Mouse (Mus musculus) CH12.LX (cell line): Measurements from ENCODE around the gene Pogz. TPM values are rescaled to one million over a fixed set of nuclear protein-coding genes. Genes with fewer than 3 reads are reported as not detected.

Source experiments
- DNase-seq: peaks from one replicate; pipeline ENCODE4 v3.0.0-alpha.2; 2013; ENCODE audit errors: extremely low read depth
- H3K27ac ChIP-seq: 2 replicates; pipeline ENCODE4 v1.5.1; 2012; ENCODE audit warnings: low read depth, mild to moderate bottlenecking, control low read depth, moderate library complexity; ENCODE audit not compliant: insufficient read depth
- H3K27me3 ChIP-seq: replicated peaks from 2 replicates; pipeline ENCODE3; 2012; ENCODE audit warnings: inconsistent platforms
- H3K36me3 ChIP-seq, 2 experiments: replicated peaks in 1 of 2; 2 replicates each; pipeline versions ENCODE3 to v1.6.1; 2012; ENCODE audit warnings: inconsistent platforms in 1 of 2, low read length in 1 of 2, mild to moderate bottlenecking in 1 of 2, mixed read lengths in 1 of 2, moderate library complexity in 1 of 2; ENCODE audit not compliant: control insufficient read depth in 1 of 2, insufficient read depth in 1 of 2
- H3K4me1 ChIP-seq, 2 experiments: 2 replicates each; pipeline ENCODE4 v1.6.1; 2012; ENCODE audit warnings: inconsistent platforms in 1 of 2, moderate library complexity in 1 of 2; ENCODE audit not compliant: insufficient read depth in 2 of 2, control insufficient read depth in 1 of 2
- H3K4me2 ChIP-seq: 2 replicates; pipeline ENCODE4 v1.6.1; 2012; ENCODE audit warnings: low read depth, mild to moderate bottlenecking, control low read depth; ENCODE audit not compliant: poor library complexity, insufficient read depth, severe bottlenecking
- H3K4me3 ChIP-seq, 3 experiments: fragments of 150-350 bp in 1 of 3; sonication (generic) in 1 of 3; replicated peaks in 1 of 3; 2 replicates each; pipeline versions ENCODE3 to v1.5.1; 2011 to 2012; ENCODE audit warnings: low read depth in 2 of 3, low read length in 2 of 3, mild to moderate bottlenecking in 2 of 3, moderate library complexity in 2 of 3, control low read depth in 1 of 3, improper control_type of control experiment in 1 of 3, inconsistent platforms in 1 of 3, mixed read lengths in 1 of 3; ENCODE audit not compliant: poor library complexity in 1 of 3
- H3K79me2 ChIP-seq: replicated peaks from 2 replicates; pipeline ENCODE4 v1.6.1; 2012; ENCODE audit warnings: mild to moderate bottlenecking, moderate library complexity; ENCODE audit not compliant: control insufficient read depth, poor library complexity, insufficient read depth, severe bottlenecking; ENCODE audit errors: extremely low read depth
- H3K9ac ChIP-seq: 2 replicates; pipeline ENCODE4 v1.6.1; 2012; ENCODE audit warnings: low read depth, mild to moderate bottlenecking, control low read depth, moderate library complexity; ENCODE audit not compliant: insufficient read depth
- H3K9me3 ChIP-seq: replicated peaks from 2 replicates; pipeline ENCODE3; 2012; ENCODE audit warnings: low read length, inconsistent platforms, mixed read lengths
- CHD2 ChIP-seq: IDR thresholded peaks from 2 replicates; pipeline ENCODE4 v1.6.1; 2011; ENCODE audit warnings: low read length, improper control_type of control experiment
- CTCF ChIP-seq, 2 experiments: IDR thresholded peaks in 1 of 2; conservative IDR thresholded peaks in 1 of 2; 2 replicates each; pipeline ENCODE4 v1.5.1; 2011 to 2012; ENCODE audit warnings: low read depth in 2 of 2, low read length in 2 of 2, improper control_type of control experiment in 1 of 2, inconsistent platforms in 1 of 2, mild to moderate bottlenecking in 1 of 2, moderate library complexity in 1 of 2
- IRF4 ChIP-seq: IDR thresholded peaks from 2 replicates; pipeline ENCODE4 v1.6.1; 2014; ENCODE audit warnings: low read depth, mild to moderate bottlenecking, inconsistent platforms, low read length, improper control_type of control experiment
- JUND ChIP-seq: conservative IDR thresholded peaks from 2 replicates; pipeline ENCODE4 v1.6.1; 2011; ENCODE audit warnings: low read depth, low read length, improper control_type of control experiment
- NRF1 ChIP-seq: IDR thresholded peaks from 2 replicates; pipeline ENCODE4 v1.6.1; 2014; ENCODE audit warnings: low read depth, mild to moderate bottlenecking, inconsistent platforms, low read length, improper control_type of control experiment, moderate library complexity
- RAD21 ChIP-seq: IDR thresholded peaks from 2 replicates; pipeline ENCODE4 v1.6.1; 2011; ENCODE audit warnings: low read depth, mild to moderate bottlenecking, low read length, improper control_type of control experiment, moderate library complexity
- RCOR1 ChIP-seq: conservative IDR thresholded peaks from 2 replicates; pipeline ENCODE4 v1.6.1; 2012; ENCODE audit warnings: low read depth, mild to moderate bottlenecking, inconsistent platforms, low read length, improper control_type of control experiment
- SIN3A ChIP-seq: IDR thresholded peaks from 2 replicates; pipeline ENCODE4 v1.6.1; 2012; ENCODE audit warnings: low read length, improper control_type of control experiment, inconsistent platforms
- SMC3 ChIP-seq: IDR thresholded peaks from 2 replicates; pipeline ENCODE4 v1.6.1; 2011; ENCODE audit warnings: low read depth, low read length, improper control_type of control experiment
- USF1 ChIP-seq: IDR thresholded peaks from 2 replicates; pipeline ENCODE4 v1.6.1; 2014; ENCODE audit warnings: low read depth, mild to moderate bottlenecking, inconsistent platforms, low read length, improper control_type of control experiment
- USF2 ChIP-seq: conservative IDR thresholded peaks from 2 replicates; pipeline ENCODE4 v1.6.1; 2011; ENCODE audit warnings: low read depth, low read length, improper control_type of control experiment
- ZC3H11A ChIP-seq: IDR thresholded peaks from 2 replicates; pipeline ENCODE4 v1.6.1; 2012; ENCODE audit warnings: low read depth, mild to moderate bottlenecking, inconsistent platforms, low read length, improper control_type of control experiment
- ZMIZ1 ChIP-seq: IDR thresholded peaks from 2 replicates; pipeline ENCODE4 v1.6.1; 2012; ENCODE audit warnings: low read depth, mild to moderate bottlenecking, inconsistent platforms, low read length, improper control_type of control experiment
- ZNF384 ChIP-seq: IDR thresholded peaks from 2 replicates; pipeline ENCODE4 v1.6.1; 2012; ENCODE audit warnings: low read depth, low read length, improper control_type of control experiment, inconsistent platforms
- dilution Hi-C: fragments of 300-500 bp; cut with MboI; formaldehyde crosslinking; loops from 2 replicates; pipeline ENCODE4 v1.14.3; 2020; ENCODE audit warnings: low sequenced_read_pairs; ENCODE audit not compliant: extremely low pct_unique_long_range_greater_than_20kb, extremely low pct_ligation_motif_present
- in situ Hi-C: fragments of 300-500 bp; cut with MboI; formaldehyde crosslinking; loops from 3 replicates; pipeline ENCODE4 v1.14.3; 2019; ENCODE audit warnings: low sequenced_read_pairs, low pct_ligation_motif_present, low pct_unique_long_range_greater_than_20kb, mixed read lengths
- polyA plus RNA-seq: library from polyadenylated mRNA; unstranded; fragments of >175 nt; gene quantifications from 2 replicates; pipeline ENCODE4 v1.2.1, GENCODE M21; 2012; ENCODE audit warnings: low read depth; ENCODE audit not compliant: insufficient read length
- total RNA-seq, 2 experiments: library from RNA; depleted of rRNA; stranded (reverse); fragments of 300-350 nt in 1 of 2; fragments of >200 nt in 1 of 2; gene quantifications; 2 replicates each; pipeline ENCODE4 v1.2.3; 2012 to 2014

Gene Pogz
- total and polyA plus RNA-seq, 3 experiments = 7.7 to 23.4 (median 10.1) TPM

DNA sequence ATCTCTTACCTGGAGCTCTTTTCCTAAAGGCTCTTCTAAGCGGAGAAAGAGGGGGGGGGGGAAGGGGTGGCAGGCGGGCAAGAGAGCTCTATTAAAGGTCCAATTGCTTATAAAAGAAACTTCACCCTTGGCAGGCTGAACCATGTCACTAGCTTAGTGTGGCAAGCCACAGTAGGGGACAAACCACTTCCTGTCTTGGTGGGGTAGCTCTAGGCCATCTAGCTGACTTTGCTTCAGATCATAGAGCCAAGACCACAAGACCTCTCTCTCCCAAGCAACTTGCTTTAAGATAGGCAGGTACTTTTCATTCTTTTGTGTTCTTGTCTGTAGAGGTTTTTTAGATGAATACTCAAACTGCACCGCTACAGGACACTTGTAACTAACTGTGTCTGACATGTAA lies 14.4 kb downstream of the Pogz start:
- H3K9me3 ChIP-seq = no peaks in the 10 kb centered on the region
- peak; percentile 38 for DNase-seq
- TF ChIP-seq SMC3 = no peak
- no peak for TF ChIP-seq ZC3H11A
- TF ChIP-seq ZNF384 = no peak
- no peak for TF ChIP-seq CTCF (conservative IDR thresholded peaks at IDR 0.05 in 1 of 2, IDR thresholded peaks at IDR 0.05 in 1 of 2; ENCODE audit: low read depth in 2 of 2, low read length in 2 of 2)
- TF ChIP-seq RCOR1 = no peak
- no peak for TF ChIP-seq JUND
- peaks cover 0 to 45% of the 10 kb centered on the region in 2 experiments; a peak in 2 of 4 replicates for H3K4me1 ChIP-seq
- in situ Hi-C loops = no loop called here
- H3K4me3 ChIP-seq = no peak overlapping the region
- peaks cover 16 to 35% of the 10 kb centered on the region in 2 experiments for H3K36me3 ChIP-seq
- no peak overlapping the region for H3K27ac ChIP-seq
- H3K79me2 ChIP-seq = peaks cover 39% of the 10 kb centered on the region
- no peak overlapping the region for H3K4me2 ChIP-seq
- no peak overlapping the region for H3K9ac ChIP-seq
- dilution Hi-C loops = no loop called here
- H3K27me3 ChIP-seq = no peaks in the 10 kb centered on the region

DNA sequence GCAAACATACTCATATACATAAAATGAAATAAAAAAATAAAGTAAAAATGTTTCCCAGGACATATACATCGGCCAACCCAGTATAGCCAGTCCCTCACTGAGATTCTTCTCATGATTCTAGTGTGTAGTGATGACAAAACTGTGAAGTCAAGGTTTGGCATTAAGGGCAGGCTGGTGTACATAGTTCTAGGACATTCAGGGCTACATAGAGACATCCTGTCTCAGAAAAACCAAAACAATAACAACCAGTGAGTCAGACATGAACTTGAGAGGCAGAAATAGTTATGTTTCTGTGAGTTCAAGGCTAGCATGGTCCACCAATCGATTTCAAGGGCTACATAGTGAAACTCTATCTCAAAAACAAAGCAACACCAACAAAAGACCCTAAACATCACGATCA lies 14.8 kb downstream of the Pogz start:
- H3K27me3 ChIP-seq = no peaks in the 10 kb centered on the region
- no peak for DNase-seq
- H3K4me1 ChIP-seq = peaks cover 0 to 40% of the 10 kb centered on the region in 2 experiments; a peak in 2 of 4 replicates
- dilution Hi-C loops = no loop called here
- H3K4me2 ChIP-seq = no peak overlapping the region
- in situ Hi-C loops = no loop called here
- H3K4me3 ChIP-seq = no peak overlapping the region
- peaks cover 19 to 40% of the 10 kb centered on the region in 2 experiments for H3K36me3 ChIP-seq
- peaks cover 35% of the 10 kb centered on the region for H3K79me2 ChIP-seq
- H3K27ac ChIP-seq = no peak overlapping the region
- no peaks in the 10 kb centered on the region for H3K9me3 ChIP-seq
- TF ChIP-seq USF2 = no peak
- no peak for TF ChIP-seq ZMIZ1
- no peak for TF ChIP-seq IRF4
- no peak for TF ChIP-seq SMC3
- no peak for TF ChIP-seq RAD21
- no peak for TF ChIP-seq NRF1
- TF ChIP-seq SIN3A = no peak
- TF ChIP-seq, all 38 proteins: peak for 0
- H3K9ac ChIP-seq = no peak overlapping the region

DNA sequence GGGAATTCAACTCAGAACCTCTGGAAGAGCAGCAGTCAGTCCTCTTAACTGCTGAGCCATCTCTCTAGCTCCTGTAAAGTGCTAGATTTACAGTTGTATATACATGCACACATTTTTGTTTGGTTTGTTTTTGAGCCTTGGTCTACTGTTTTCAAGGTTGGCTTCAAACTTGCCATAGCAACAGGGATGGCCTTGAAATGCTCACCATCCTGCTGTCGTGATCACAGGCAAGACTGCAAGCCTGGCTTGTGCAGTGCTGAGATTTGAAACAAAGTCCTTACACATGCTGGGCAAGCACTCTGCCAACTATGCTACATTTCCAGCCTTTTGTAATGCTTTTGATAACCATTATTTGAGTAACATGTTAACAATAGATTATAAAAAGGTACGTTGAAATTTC lies 22.1 kb downstream of the Pogz start:
- Histone ChIP-seq H3K4me1 (no peaks in the 10 kb centered on the region), H3K27me3 (no peaks in the 10 kb centered on the region), H3K4me3 (no peak overlapping the region), H3K9me3 (no peaks in the 10 kb centered on the region), H3K9ac (no peak overlapping the region), H3K36me3 (peaks cover 42 to 89% of the 10 kb centered on the region in 2 experiments), H3K79me2 (no peaks in the 10 kb centered on the region; the same call in 1 of the 2 replicates), H3K4me2 (no peak overlapping the region), H3K27ac (no peak overlapping the region)
- in situ Hi-C loops (no loop called here), dilution Hi-C loops (no loop called here)
- DNase-seq = no peak
- TF ChIP-seq USF1 (no peak), CHD2 (no peak)
